Mouse (Mus musculus) left cerebral cortex, postnatal 25 days (tissue): ENCODE data around the gene Trmt61a. TPM values are rescaled to one million over a fixed set of nuclear protein-coding genes. Genes with fewer than 3 reads are reported as not detected.
"Not testable (repeated sequence)": the region's sequence is repeated elsewhere in the genome, so short reads cannot be mapped to it uniquely, and the experiment has no call there.

ENCODE experiments used
- DNase-seq, 2 experiments: peaks; one replicate each; pipeline ENCODE4 v3.0.0; 2022; ENCODE audit warnings: low spot score in 2 of 2, mixed read lengths in 1 of 2
- intact Hi-C: fragments of 180-260 bp; cut with DNase I; formaldehyde crosslinking; loops from one replicate; pipeline ENCODE4 v1.15.1; 2025
- total RNA-seq, 2 experiments: library from RNA; stranded (reverse); gene quantifications; 2 replicates each; pipeline ENCODE4 v1.2.3; 2021

The Trmt61a gene
- total RNA-seq, 2 experiments from 2014 or later, result 17.1 to 17.4 TPM

DNA sequence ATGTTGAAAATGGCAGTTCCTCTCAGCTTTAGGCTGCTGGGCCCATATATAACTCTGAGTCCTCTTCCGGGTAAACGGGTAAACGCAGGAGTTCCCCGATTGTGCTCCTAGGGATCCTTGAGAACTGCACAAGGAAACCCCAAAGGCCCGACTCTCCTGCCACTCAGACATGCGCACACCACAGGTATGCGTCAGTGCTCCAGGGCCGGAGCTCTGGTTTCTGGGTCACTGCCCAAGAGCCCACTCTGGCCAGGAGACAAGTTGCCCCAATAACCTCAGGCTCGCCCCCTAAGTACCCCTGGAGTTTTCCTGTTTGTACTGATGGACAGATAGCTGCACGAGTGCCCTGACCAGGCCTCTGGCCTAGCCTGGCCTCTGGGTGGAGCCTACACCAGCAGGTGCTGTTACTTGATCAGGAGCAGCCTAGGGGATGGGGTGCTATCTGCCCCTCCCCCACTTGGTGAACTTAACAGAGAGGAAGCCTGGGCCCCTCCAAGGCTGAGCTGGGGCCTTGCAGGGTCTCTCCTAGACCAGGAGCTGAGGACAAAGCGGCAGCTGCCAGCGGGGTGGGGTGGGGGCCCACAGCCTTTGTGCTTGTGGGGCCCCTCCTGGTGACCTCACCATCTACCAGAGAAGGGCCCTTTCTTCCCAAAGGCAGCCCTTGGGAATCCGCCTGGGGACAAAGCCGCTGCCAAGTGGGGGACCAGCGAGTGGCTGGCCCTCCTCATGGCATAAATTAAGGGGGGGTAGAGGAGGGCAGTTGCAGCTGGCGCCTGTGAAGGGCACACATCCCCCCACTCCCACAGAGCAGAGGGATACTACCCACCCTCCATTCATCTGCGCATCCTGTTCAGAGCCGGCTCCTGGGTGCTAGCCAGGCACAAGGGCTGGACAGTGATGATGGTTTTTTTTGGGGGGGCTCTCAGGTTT lies 15.7 kb downstream of the Trmt61a start:
- intact Hi-C loops, result no loop called here
- peak; percentile 64 to 80 for DNase-seq

DNA sequence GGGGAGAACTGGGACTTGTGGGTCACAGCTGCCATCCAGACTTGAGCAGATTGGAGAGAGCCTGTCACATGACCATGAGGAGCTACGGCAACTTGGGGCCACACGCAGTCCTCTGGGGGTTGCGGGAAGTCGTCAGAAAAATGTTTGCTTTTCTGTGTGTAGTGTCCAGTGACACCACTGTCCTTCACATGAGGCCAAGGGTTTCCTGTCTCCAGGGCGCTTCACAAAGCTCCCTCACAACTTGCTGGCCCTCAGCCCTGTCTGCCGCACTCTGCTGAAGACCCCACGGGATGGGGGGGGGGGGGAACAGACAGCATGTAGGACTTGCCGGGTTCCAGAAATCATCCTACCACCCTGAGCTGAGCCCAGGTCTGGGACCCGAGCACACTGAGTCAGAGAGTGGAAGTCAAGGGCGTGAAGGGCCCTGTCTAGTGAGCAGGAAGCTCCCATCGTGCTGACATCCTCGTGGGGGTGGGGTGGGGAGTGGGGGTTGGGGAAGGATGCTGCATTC lies 16.4 kb downstream of the Trmt61a start:
- no peak for DNase-seq
- intact Hi-C loops, result no loop called here

DNA sequence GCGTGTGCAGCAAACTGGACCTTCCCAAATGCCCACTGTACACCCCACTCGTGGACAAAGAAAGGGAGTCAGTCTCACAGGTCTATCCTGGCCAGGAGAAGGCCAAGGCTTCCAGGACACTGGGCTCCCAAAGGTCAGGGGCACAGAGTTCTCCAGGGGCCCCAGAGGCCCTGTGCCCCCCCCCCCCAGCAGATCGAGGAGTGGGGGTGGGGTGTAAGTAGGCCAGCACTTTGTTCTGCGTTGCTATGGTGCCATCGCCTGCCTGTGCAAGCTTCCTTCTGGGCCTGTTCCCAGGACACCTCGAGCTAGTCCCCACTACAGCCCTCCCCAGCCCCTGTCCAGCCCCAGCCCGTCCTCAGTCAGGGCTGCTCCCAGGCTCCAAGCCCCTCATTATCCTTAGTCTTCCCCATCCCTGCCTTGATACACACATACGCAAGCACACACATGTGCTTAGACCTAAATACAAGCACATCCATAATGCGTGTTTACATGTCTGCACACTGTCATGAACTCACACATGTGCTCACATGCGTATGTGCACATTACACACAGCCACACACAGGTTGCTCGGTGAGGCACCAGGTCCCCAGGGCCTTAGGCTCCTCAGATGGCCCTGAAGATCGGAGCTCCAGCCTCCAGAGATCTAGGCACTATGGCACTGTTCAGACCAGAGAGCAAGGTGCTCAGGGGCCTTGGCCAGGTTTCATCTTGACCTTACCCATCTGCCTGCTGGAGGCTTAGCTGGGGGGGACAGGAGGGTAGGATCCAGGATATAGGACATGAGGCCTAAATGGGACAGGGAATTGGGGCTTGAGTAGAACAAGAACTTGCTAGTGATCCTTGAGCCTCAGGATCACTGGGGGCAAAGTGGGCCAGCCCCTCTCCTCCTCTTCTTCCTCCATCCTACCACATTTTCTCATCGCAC lies 17.2 kb downstream of the Trmt61a start:
- DNase-seq, result peak in 1 of 2 experiments; percentile 67
- intact Hi-C loops, result no loop called here

DNA sequence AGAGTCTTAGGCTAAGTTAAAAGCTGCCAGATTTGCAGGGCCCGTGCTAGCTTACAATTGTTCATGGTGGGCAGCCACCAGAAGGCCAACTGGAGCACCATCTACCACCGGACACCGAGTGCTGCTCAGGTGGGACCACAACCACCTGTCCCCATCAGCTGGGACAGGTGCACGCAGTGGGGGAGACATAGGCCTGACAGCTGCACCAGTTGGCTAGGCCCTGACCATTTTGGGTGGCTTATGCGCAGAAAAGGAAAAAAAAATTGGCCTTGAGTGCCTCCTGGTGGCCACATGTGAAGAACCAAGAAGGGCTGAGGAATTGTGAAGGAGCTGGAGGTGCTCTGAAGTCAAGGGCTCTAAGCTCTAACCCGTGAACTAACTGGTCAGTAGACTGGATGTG lies 18.3 kb downstream of the Trmt61a start:
- peak; percentile 74 to 86 for DNase-seq
- intact Hi-C loops, result loop anchor here (1.0 to 2.0 kb wide), 2 partner anchors 28 to 43 kb away; no protein-coding TSS in a partner anchor

DNA sequence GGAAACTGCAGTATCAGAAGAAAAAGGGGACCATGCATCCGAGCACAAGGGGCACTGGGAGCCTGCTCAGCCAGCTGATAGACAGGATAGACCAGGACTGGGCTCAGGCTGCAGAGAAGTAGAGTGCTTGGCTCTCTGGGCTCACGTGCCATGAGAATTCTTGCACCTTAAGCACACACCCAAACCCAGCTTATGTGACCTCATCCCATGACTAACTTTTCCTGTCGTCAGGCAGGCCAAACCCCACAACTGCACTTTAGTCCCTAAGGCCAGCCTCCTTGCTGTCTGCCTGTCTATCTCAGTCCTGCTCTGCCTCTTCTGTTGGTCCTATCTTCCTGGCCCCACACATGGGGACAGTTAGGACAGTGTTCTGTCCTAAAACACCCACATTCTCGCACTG lies 19.8 kb downstream of the Trmt61a start:
- DNase-seq, result no peak
- intact Hi-C loops, result loop anchor here (2.0 kb wide), 1 partner anchor 45 kb away; no protein-coding TSS in a partner anchor

DNA sequence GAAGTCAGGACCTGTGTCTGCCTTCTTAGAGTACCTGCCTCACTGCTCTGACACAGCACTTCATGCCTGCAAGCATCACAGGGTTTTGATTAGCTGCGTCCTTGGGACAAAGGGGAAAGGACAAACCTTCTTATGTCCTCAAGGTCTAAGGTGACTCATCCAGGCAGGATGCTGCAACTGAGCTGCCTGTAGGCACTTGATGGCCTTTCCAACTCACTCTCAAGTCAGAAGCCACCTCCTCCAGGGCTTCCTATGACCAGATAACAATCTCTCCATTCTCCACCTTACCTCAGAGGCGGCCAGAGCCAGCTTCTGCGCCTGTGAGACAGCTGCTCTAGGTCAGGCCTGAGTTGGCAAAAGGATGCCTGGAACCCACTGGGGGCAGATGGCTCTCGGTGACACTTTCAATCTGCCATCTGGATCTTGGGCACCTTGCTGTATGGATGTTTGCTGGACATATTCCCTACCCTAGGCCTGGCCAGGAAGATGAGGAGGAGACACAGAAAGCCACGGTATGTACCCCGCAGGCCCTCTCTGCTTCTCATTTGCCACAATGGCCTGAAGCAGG lies 20.5 kb downstream of the Trmt61a start:
- intact Hi-C loops, result no loop called here
- DNase-seq, result no peak

DNA sequence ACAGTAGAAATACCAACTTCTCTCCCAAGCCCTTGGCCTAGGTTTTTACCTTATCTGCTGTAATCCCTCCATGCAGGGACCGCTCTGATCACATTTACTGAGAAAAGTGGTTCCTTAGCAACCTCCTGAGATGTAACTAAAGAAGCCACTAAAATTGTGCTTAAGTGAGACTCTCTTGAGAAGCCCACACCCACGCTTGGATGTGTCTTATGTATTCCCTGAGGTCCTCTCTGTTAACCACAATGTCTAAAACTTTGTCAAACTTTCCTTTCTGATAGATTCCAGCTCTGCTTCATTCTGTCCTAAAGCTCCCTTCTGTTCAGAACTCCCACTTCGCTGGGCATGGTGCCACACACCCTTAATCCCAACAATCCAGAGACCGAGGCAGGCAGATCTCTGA lies 21.6 kb downstream of the Trmt61a start:
- peak in 1 of 2 experiments; percentile 91 for DNase-seq

DNA sequence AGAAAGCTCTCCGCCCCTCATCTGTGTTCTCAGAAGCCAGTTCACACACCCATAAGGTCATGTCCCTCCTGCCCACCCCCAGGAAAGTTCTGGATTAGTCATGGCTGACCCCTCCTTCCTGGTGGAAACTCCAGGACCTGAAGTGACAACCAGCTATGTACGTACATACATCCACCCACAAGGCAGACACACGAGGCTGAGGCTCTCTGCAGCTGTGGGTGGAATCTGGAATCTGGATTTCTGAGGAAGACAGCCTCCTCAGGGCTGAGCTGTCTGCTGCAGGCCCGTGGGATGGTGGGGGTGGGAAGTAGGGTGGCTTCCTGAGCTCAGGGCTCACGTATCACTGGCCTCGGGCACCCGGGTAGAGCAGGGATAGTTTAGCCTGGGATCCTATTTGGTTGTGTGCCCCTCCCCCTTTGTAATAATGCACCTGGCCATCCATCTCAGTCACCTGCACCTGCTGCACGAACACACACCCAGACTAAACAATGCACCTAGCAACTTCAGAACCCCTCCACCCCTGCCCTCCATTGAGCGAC lies 23.1 kb downstream of the Trmt61a start:
- DNase-seq, result peak in 1 of 2 experiments; percentile 90
- intact Hi-C loops, result no loop called here

More for the DNA sequence above, 21.6 kb downstream of the Trmt61a start:
- intact Hi-C loops, result no loop called here

DNA sequence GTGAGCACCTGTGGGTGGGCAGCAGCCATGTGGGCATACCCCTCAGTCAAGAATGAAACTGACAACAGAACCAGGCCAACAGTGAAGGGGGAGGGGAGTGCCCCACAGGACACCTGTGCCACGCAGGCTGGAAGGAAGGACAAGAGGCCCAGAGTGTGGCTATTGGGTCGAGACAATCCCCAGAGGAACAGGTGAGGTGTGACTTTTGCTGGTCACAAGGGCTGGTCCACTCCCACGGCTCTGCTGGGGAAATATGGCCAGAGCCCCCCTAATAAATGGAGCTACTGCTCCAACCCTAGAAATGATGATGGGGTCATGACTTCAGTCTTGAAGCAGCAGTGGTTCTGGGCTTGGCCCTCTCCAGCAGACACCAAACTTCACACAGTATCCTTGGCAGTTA lies 25.4 kb downstream of the Trmt61a start:
- DNase-seq, result no peak
- intact Hi-C loops, result no loop called here

DNA sequence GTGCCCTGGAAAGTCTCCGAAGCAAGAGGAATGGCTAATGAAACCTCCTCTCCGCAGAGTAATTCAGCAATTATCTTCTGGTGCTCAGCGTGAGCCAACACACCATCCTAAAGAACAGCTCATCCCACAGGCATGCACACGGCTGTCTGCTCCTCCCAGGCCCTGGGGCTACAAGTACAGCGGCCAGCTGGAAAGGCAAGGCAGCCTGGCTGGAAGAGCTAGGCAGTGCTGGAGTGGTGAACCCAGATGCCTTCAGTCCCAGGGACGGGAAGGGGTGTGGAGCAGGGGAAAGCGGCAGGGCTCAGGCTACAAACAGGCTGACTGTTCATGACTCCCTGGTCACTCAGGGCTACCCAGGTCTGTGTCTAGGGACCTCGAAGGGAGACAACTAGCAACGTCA lies 26.7 kb downstream of the Trmt61a start:
- DNase-seq, result no peak
- intact Hi-C loops, result no loop called here

DNA sequence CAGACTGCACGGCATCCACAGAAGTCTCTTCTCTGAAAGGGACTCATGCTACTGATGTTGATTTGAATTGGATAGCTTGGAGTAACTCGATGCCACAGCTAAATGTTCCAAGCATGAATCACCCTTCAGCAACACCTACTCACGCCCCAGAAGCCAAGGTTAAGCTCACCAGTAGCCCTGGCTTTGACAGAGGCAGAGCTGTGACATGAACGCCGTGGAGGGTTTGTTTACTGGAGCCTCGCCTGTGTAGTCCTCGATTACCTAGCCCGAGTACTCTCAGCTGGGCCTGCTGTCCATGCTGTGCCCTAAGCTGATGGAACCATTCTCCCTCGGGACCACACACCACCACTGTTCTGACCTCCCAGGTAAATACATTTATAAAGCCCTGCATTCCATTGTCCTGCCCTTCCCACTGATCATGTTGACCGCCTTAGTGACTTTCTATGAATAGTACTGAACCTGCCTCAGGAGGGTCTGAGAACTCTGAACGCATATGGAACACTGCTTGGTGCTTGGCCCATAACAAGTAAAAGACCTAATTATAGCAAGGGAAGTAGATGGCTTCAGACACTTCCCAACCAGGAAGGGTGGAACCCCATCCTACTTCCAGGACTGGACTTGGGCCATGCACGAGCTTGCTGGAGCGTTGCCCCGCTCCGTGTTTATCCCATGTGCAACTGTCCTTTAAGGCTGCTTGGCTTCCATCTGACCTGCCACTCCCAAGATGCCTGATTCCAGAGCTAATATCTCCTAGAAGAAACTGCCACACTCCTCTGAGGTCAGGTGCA lies 27.5 kb downstream of the Trmt61a start:
- intact Hi-C loops, result no loop called here
- DNase-seq, result no peak

DNA sequence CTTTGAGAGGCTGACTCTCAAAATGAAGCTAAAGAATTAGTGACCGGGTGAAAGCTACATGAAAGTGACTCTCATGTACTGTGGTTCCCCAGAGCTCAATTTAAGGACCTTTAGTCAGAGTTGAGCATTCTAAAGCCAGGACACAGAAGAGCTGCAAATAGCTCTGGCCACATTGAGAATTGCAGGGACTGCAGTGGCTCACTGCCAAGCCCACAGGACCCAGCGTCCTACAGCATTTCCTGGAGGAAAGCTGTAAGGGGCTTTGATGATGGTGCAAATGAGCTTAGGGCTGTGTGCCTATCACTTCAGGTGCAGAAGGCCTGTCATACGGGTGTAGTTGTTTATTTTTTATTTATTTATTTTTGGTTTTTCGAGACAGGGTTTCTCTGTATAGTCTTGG lies 30.3 kb downstream of the Trmt61a start:
- intact Hi-C loops, result no loop called here
- no peak for DNase-seq

DNA sequence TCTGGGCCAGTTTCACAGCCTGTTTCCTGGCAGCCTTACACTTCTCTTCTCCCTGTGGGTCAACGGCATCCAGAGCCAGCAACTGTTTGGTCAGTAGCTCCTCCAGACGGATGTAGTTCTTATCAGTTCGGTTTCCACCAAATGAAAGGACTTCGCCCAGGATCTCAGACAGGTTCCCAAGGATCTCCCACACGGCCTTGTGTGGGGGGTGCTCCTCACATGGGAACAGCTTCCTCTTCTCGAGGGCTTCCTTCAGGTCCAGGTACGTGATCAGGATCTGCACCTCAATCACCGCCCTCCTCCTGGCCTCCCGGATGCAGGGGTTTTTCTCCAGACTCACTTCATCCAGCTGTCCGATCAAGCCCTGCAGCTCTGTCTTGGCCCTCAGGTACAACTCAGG lies 32.2 kb downstream of the Trmt61a start:
- intact Hi-C loops, result no loop called here
- no peak for DNase-seq

DNA sequence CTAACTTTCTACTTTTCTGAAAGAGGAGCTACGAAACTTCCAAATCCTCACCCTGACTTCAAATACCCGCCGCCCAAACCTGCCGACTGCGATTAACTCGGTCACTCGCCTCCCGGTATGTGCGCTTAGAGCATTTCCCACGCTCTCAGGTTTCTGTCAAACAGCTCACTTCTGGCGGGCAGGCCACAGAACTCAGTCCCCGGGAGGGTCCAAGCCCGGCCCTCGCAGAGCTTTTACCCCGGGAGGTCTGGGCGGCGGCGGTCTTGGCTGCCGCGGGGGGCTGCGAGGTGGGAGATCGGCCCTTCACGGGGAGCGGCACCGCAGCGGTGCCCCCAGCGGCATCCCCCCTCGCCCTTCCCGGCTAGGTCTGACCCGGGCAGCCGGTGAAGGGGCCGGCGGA lies 34.6 kb downstream of the Trmt61a start:
- intact Hi-C loops, result no loop called here

DNA sequence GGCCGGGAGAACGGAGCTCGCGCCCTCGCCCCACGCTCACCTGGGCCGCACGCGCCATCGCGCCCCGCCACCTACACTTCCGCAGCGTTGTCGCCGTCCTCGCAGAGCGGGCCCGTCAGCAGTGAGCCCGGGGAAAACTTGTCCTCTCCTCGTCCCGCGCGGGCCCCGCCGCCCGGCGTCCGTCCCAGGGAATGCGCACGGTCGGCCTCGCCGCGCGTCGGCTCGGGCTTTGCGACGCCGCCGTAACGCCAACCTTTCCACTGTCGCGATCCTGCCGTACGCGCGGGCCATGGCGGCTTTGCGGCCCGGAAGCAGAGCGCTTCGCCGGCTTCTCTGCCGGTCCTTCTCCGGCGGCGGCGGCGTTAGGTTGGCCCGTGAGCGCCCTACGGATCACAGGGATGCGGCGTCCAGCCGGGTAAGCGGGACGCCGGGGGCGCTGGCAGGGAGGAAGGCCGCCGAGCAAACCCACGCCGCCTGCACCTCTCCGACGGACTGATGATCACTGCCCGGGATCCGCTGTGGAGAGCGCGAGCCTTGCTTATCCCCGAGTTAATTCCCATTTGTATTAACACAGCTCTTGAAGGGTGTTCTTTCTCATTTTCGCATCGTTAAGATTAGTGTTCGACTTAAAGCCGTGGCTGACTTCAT lies 35.2 kb downstream of the Trmt61a start, which contains the start of the genes Bag5 and Apopt1:
Gene Bag5 (minus strand): TSS at position 254 of the 648 bp plus-strand sequence.
Gene Apopt1 (plus strand): TSS at position 258 of the 648 bp plus-strand sequence.
- DNase-seq, result peak; percentile 93 to 94
- intact Hi-C loops, result no loop called here

More for the DNA sequence above, 34.6 kb downstream of the Trmt61a start:
- DNase-seq, result no peak

DNA sequence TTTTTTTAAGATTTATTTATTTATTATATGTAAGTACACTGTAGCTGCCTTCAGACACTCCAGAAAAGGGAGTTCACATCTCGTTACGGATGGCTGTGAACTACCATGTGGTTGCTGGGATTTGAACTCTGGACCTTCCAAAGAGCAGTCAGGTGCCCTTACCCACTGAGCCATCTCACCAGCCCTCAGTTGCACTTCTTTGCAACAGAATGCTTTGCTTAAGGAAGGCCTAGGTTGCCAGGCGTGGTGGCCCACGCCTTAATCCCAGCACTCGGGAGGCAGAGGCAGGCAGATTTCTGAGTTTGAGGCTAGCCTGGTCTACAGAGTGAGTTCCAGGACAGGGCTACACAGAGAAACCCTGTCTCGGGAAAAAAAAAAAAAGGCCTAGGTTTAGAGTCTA lies 36.0 kb downstream of the Trmt61a start:
- DNase-seq, intact Hi-C loops: not testable (repeated sequence)

DNA sequence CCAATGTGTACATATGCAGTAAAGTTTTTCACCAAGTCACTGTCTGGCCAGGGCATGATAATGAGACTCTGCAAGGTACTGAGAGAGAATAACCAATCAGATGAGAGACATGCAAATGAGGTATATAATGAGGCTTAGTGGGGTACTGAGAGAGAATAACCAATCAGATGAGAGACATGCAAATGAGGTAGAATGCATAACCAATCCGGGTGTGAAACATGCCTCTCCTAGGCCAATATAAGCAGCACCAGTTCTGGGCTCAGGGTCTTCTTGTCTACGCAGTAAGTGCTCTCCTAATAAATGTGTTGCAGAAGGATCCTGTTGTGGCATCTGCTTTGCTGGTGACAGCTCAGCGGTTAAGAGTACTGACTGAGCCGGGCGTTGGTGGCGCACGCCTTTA lies 38.6 kb downstream of the Trmt61a start:
- DNase-seq, result no peak
- intact Hi-C loops, result no loop called here

DNA sequence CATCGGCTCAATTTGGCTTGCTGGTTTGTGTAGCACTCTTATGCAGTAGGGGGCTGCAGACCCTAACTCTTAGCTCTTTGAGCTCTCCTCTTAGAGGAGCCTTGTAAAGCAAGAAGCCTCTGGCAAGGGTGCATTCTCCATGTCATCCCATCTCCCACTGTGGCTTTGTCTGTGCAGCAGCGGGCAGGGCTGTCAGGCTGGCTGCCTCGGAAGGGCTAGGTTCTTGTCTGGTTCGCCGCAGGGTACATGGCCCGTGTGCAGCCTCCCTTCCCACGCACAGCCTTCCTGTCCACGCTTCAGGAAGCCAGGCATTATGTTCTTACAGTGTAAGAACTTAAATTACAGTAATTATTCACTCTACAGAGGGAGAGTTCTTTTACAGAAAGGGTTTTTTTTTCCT lies 40.8 kb downstream of the Trmt61a start:
- no peak for DNase-seq
- intact Hi-C loops, result no loop called here
